Mouse (Mus musculus): ENCODE data around the gene Zfhx3. TPM values are rescaled to one million over a fixed set of nuclear protein-coding genes. Genes with fewer than 3 reads are reported as not detected.

Gene Zfhx3
- polyA plus RNA-seq, 1 experiment from 2014 or later, result 34.7 TPM

GRCm38 (mm10) chr8:108387913-108388274 is 445.4 kb downstream of the Zfhx3 start:
- WGBS, result 44% methylated on average over 8 of the region's 8 CpGs
- peaks cover 3% of the 10 kb centered on the region; the same call in 1 of the 2 replicates for H3K27me3 ChIP-seq (ENCODE audit: control insufficient read depth, insufficient read depth, low read length)
- H3K27ac ChIP-seq, result peak overlapping the region; percentile 66; the same call in 1 of the 2 replicates
- no peaks in the 10 kb centered on the region for H3K36me3 ChIP-seq (replicated peaks; ENCODE audit: control insufficient read depth, insufficient read depth)
- peaks cover 35% of the 10 kb centered on the region for H3K4me1 ChIP-seq (replicated peaks; ENCODE audit: control insufficient read depth, insufficient read depth, low read length)
- peak overlapping the region; percentile 36; the same call in 1 of the 2 replicates for H3K9ac ChIP-seq
- DNase-seq (ENCODE audit: low spot score) (no peak), ATAC-seq (ENCODE audit: low FRiP score) (0 out of 2 replicates have a peak, but pooled peaks have one; percentile 25)
- peak overlapping the region; percentile 40 for H3K4me2 ChIP-seq (replicated peaks)
- H3K4me3 ChIP-seq (replicated peaks; ENCODE audit: low read length), result no peak overlapping the region
- no peaks in the 10 kb centered on the region for H3K9me3 ChIP-seq (ENCODE audit: control insufficient read depth, low read length)

GRCm38 (mm10) chr8:108392909-108393308 is 450.5 kb downstream of the Zfhx3 start:
- no peak overlapping the region for H3K4me2 ChIP-seq (replicated peaks)
- WGBS, result 63% methylated on average over 9 of the region's 9 CpGs
- ATAC-seq (ENCODE audit: low FRiP score) (no peak), DNase-seq (ENCODE audit: low spot score) (no peak)
- no peaks in the 10 kb centered on the region for H3K27me3 ChIP-seq (ENCODE audit: control insufficient read depth, insufficient read depth, low read length)
- H3K27ac ChIP-seq, result no peak overlapping the region
- H3K9ac ChIP-seq, result no peak overlapping the region
- no peaks in the 10 kb centered on the region for H3K9me3 ChIP-seq (ENCODE audit: control insufficient read depth, low read length)
- no peak overlapping the region for H3K4me3 ChIP-seq (replicated peaks; ENCODE audit: low read length)
- no peaks in the 10 kb centered on the region for H3K36me3 ChIP-seq (replicated peaks; ENCODE audit: control insufficient read depth, insufficient read depth)
- peaks cover 14% of the 10 kb centered on the region for H3K4me1 ChIP-seq (replicated peaks; ENCODE audit: control insufficient read depth, insufficient read depth, low read length)

GRCm38 (mm10) chr8:108402149-108402548 is 459.7 kb downstream of the Zfhx3 start:
- Histone ChIP-seq H3K4me2 (replicated peaks) (no peak overlapping the region), H3K4me3 (replicated peaks; ENCODE audit: low read length) (no peak overlapping the region), H3K27me3 (ENCODE audit: control insufficient read depth, insufficient read depth, low read length) (0 out of 2 replicates have a peak, but pooled peaks cover 4% of the 10 kb centered on the region), H3K4me1 (replicated peaks; ENCODE audit: control insufficient read depth, insufficient read depth, low read length) (peaks cover 10% of the 10 kb centered on the region), H3K9ac (no peak overlapping the region), H3K27ac (no peak overlapping the region), H3K9me3 (ENCODE audit: control insufficient read depth, low read length) (no peaks in the 10 kb centered on the region), H3K36me3 (replicated peaks; ENCODE audit: control insufficient read depth, insufficient read depth) (no peaks in the 10 kb centered on the region)
- WGBS, result 88% methylated on average over 9 of the region's 9 CpGs
- ATAC-seq (ENCODE audit: low FRiP score) (no peak), DNase-seq (ENCODE audit: low spot score) (no peak)

GRCm38 (mm10) chr8:108406716-108407494 is 464.5 kb downstream of the Zfhx3 start:
- Histone ChIP-seq H3K9ac (peak overlapping the region; percentile 48), H3K4me3 (replicated peaks; ENCODE audit: low read length) (0 out of 2 replicates have a peak overlapping the region, but pooled peaks have one; percentile 8), H3K27ac (peak overlapping the region; percentile 85), H3K9me3 (ENCODE audit: control insufficient read depth, low read length) (no peaks in the 10 kb centered on the region), H3K27me3 (ENCODE audit: control insufficient read depth, insufficient read depth, low read length) (0 out of 2 replicates have a peak, but pooled peaks cover 4% of the 10 kb centered on the region), H3K36me3 (replicated peaks; ENCODE audit: control insufficient read depth, insufficient read depth) (no peaks in the 10 kb centered on the region), H3K4me2 (replicated peaks) (peak overlapping the region; percentile 49), H3K4me1 (replicated peaks; ENCODE audit: control insufficient read depth, insufficient read depth, low read length) (peaks cover 16% of the 10 kb centered on the region)
- DNase-seq (ENCODE audit: low spot score), result peak; percentile 59
- peak; percentile 59; the same call in 1 of the 2 replicates for ATAC-seq (ENCODE audit: low FRiP score)
- WGBS, result 13% methylated on average over 25 of the region's 25 CpGs

- Histone ChIP-seq H3K9me3 (ENCODE audit: control insufficient read depth, low read length) (no peaks in the 10 kb centered on the region), H3K27ac (no peak overlapping the region), H3K4me2 (replicated peaks) (no peak overlapping the region), H3K36me3 (replicated peaks; ENCODE audit: control insufficient read depth, insufficient read depth) (no peaks in the 10 kb centered on the region), H3K27me3 (ENCODE audit: control insufficient read depth, insufficient read depth, low read length) (no peaks in the 10 kb centered on the region; the same call in 1 of the 2 replicates), H3K9ac (no peak overlapping the region), H3K4me1 (replicated peaks; ENCODE audit: control insufficient read depth, insufficient read depth, low read length) (peaks cover 10% of the 10 kb centered on the region; the same call in 1 of the 2 replicates), H3K4me3 (replicated peaks; ENCODE audit: low read length) (no peak overlapping the region)
- no peak for DNase-seq (ENCODE audit: low spot score)
- 28% methylated on average over 15 of the region's 15 CpGs for WGBS
- no peak for ATAC-seq (ENCODE audit: low FRiP score)
Observed at GRCm38 (mm10) chr8:108419162-108419844, 476.9 kb downstream of the Zfhx3 start.

GRCm38 (mm10) chr8:108422521-108422920 is 480.1 kb downstream of the Zfhx3 start:
- no peaks in the 10 kb centered on the region for H3K36me3 ChIP-seq (replicated peaks; ENCODE audit: control insufficient read depth, insufficient read depth)
- no peak overlapping the region for H3K27ac ChIP-seq
- H3K27me3 ChIP-seq (ENCODE audit: control insufficient read depth, insufficient read depth, low read length), result no peaks in the 10 kb centered on the region; the same call in 1 of the 2 replicates
- H3K9me3 ChIP-seq (ENCODE audit: control insufficient read depth, low read length), result no peaks in the 10 kb centered on the region
- H3K4me2 ChIP-seq (replicated peaks), result no peak overlapping the region
- DNase-seq (ENCODE audit: low spot score) (no peak), ATAC-seq (ENCODE audit: low FRiP score) (no peak)
- peaks cover 14% of the 10 kb centered on the region; the same call in 1 of the 2 replicates for H3K4me1 ChIP-seq (replicated peaks; ENCODE audit: control insufficient read depth, insufficient read depth, low read length)
- no peak overlapping the region for H3K9ac ChIP-seq
- 73% methylated on average over 3 of the region's 3 CpGs for WGBS
- no peak overlapping the region for H3K4me3 ChIP-seq (replicated peaks; ENCODE audit: low read length)

GRCm38 (mm10) chr8:108424337-108424736 is 481.9 kb downstream of the Zfhx3 start:
- H3K36me3 ChIP-seq (replicated peaks; ENCODE audit: control insufficient read depth, insufficient read depth), result no peaks in the 10 kb centered on the region
- DNase-seq (ENCODE audit: low spot score) (peak; percentile 55), ATAC-seq (ENCODE audit: low FRiP score) (0 out of 2 replicates have a peak, but pooled peaks have one; percentile 24)
- H3K9ac ChIP-seq, result no peak overlapping the region
- no peak overlapping the region for H3K4me3 ChIP-seq (replicated peaks; ENCODE audit: low read length)
- WGBS, result 55% methylated on average over 8 of the region's 8 CpGs
- H3K4me1 ChIP-seq (replicated peaks; ENCODE audit: control insufficient read depth, insufficient read depth, low read length), result peaks cover 9% of the 10 kb centered on the region; the same call in 1 of the 2 replicates
- H3K27ac ChIP-seq, result no peak overlapping the region
- H3K4me2 ChIP-seq (replicated peaks), result no peak overlapping the region
- no peaks in the 10 kb centered on the region for H3K27me3 ChIP-seq (ENCODE audit: control insufficient read depth, insufficient read depth, low read length)
- no peaks in the 10 kb centered on the region for H3K9me3 ChIP-seq (ENCODE audit: control insufficient read depth, low read length)

GRCm38 (mm10) chr8:108433321-108433720 is 490.9 kb downstream of the Zfhx3 start:
- Histone ChIP-seq H3K4me1 (replicated peaks; ENCODE audit: control insufficient read depth, insufficient read depth, low read length) (peaks cover 3% of the 10 kb centered on the region; the same call in 1 of the 2 replicates), H3K9ac (no peak overlapping the region), H3K4me2 (replicated peaks) (no peak overlapping the region), H3K27me3 (ENCODE audit: control insufficient read depth, insufficient read depth, low read length) (no peaks in the 10 kb centered on the region; the same call in 1 of the 2 replicates), H3K4me3 (replicated peaks; ENCODE audit: low read length) (no peak overlapping the region), H3K27ac (no peak overlapping the region), H3K9me3 (ENCODE audit: control insufficient read depth, low read length) (no peaks in the 10 kb centered on the region), H3K36me3 (replicated peaks; ENCODE audit: control insufficient read depth, insufficient read depth) (no peaks in the 10 kb centered on the region)
- DNase-seq (ENCODE audit: low spot score), result no peak
- 32% methylated on average over 5 of the region's 5 CpGs for WGBS
- ATAC-seq (ENCODE audit: low FRiP score), result no peak

GRCm38 (mm10) chr8:108434510-108434909 is 492.1 kb downstream of the Zfhx3 start:
- no peak overlapping the region for H3K27ac ChIP-seq
- no peaks in the 10 kb centered on the region; the same call in 1 of the 2 replicates for H3K27me3 ChIP-seq (ENCODE audit: control insufficient read depth, insufficient read depth, low read length)
- no peak overlapping the region for H3K4me3 ChIP-seq (replicated peaks; ENCODE audit: low read length)
- no peak overlapping the region for H3K9ac ChIP-seq
- no peak for ATAC-seq (ENCODE audit: low FRiP score)
- 85% methylated on average over 4 of the region's 4 CpGs for whole genome bisulfite sequencing
- H3K4me2 ChIP-seq (replicated peaks), result no peak overlapping the region
- no peaks in the 10 kb centered on the region for H3K36me3 ChIP-seq (replicated peaks; ENCODE audit: control insufficient read depth, insufficient read depth)
- no peak for DNase-seq (ENCODE audit: low spot score)
- H3K9me3 ChIP-seq (ENCODE audit: control insufficient read depth, low read length), result no peaks in the 10 kb centered on the region
- peaks cover 3% of the 10 kb centered on the region; the same call in 1 of the 2 replicates for H3K4me1 ChIP-seq (replicated peaks; ENCODE audit: control insufficient read depth, insufficient read depth, low read length)

Data from hindbrain, embryonic 14.5 days (tissue).